Mouse (Mus musculus) MEL (cell line): ENCODE measurements around the gene Ttc39a.

Experiments used
- CTCF ChIP-seq, 3 experiments: IDR thresholded peaks in 2 of 3; conservative IDR thresholded peaks in 1 of 3; 2 replicates each; pipeline ENCODE4 v1.5.1; 2011 to 2012; ENCODE audit warnings: low read length in 3 of 3, low read depth in 2 of 3, mild to moderate bottlenecking in 2 of 3, improper control_type of control experiment in 1 of 3, inconsistent platforms in 1 of 3, mixed read lengths in 1 of 3, moderate library complexity in 1 of 3; ENCODE audit not compliant: control insufficient read depth in 1 of 3, insufficient read depth in 1 of 3, poor library complexity in 1 of 3, severe bottlenecking in 1 of 3
- GATA1 ChIP-seq: IDR thresholded peaks from 2 replicates; pipeline ENCODE4 v1.6.1; 2011; ENCODE audit warnings: low read depth, low read length, improper control_type of control experiment
- MAX ChIP-seq: IDR thresholded peaks from 2 replicates; pipeline ENCODE4 v1.6.1; 2011; ENCODE audit warnings: low read length, improper control_type of control experiment
- POLR2A ChIP-seq, 2 experiments: IDR thresholded peaks; 2 replicates each; pipeline ENCODE4 v1.6.1; 2011 to 2012; ENCODE audit warnings: low read length in 2 of 2, mild to moderate bottlenecking in 2 of 2, control low read depth in 1 of 2, improper control_type of control experiment in 1 of 2, low read depth in 1 of 2, moderate library complexity in 1 of 2; ENCODE audit not compliant: control insufficient read depth in 1 of 2, insufficient read depth in 1 of 2, poor library complexity in 1 of 2
- UBTF ChIP-seq: IDR thresholded peaks from 2 replicates; pipeline ENCODE4 v1.6.1; 2012; ENCODE audit warnings: low read depth, mild to moderate bottlenecking, inconsistent platforms, low read length, improper control_type of control experiment, moderate library complexity, borderline replicate concordance; ENCODE audit not compliant: insufficient read depth
- USF1 ChIP-seq: IDR thresholded peaks from 2 replicates; pipeline ENCODE4 v1.6.1; 2014; ENCODE audit warnings: low read depth, mild to moderate bottlenecking, inconsistent platforms, low read length, improper control_type of control experiment, moderate library complexity
- USF2 ChIP-seq, 2 experiments: IDR thresholded peaks; 2 replicates each; pipeline ENCODE4 v1.6.1; 2011 to 2012; ENCODE audit warnings: improper control_type of control experiment in 2 of 2, low read length in 2 of 2, borderline replicate concordance in 1 of 2, inconsistent platforms in 1 of 2, low read depth in 1 of 2, mild to moderate bottlenecking in 1 of 2; ENCODE audit not compliant: insufficient read depth in 1 of 2
- ZC3H11A ChIP-seq: IDR thresholded peaks from 2 replicates; pipeline ENCODE4 v1.6.1; 2012; ENCODE audit warnings: low read depth, mild to moderate bottlenecking, inconsistent platforms, low read length, improper control_type of control experiment

DNA sequence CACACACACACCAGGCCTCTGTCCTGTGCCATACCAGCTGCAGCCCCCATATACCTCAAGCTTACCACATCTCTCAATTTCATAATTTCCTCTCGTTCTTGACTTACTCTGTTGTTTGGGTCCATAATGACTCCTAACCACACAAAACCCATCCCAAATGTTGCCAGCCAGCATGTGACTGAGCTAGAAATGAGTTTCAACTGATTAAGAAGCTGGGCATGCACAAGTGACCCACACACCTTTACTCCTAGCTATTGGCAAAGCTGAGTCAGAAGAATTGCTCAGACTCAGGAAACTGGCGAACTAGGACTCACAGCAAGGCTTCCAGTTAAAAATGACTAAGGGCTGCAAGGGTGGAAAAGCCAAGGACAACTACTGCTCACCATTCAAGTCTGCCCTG lies 75.0 kb downstream of the Ttc39a start:
- TF ChIP-seq GATA1 (no peak), ZC3H11A (no peak), CTCF (IDR thresholded peaks at IDR 0.05 in 2 of 3, conservative IDR thresholded peaks at IDR 0.05 in 1 of 3; ENCODE audit: control insufficient read depth in 1 of 3, insufficient read depth in 1 of 3, low read depth in 2 of 3, low read length in 3 of 3, poor library complexity in 1 of 3, severe bottlenecking in 1 of 3) (no peak), UBTF (no peak), POLR2A (IDR thresholded peaks at IDR 0.05; ENCODE audit: control insufficient read depth in 1 of 2, insufficient read depth in 1 of 2, low read depth in 1 of 2, low read length in 2 of 2, poor library complexity in 1 of 2) (no peak), USF1 (no peak), MAX (no peak), USF2 (IDR thresholded peaks at IDR 0.05; ENCODE audit: borderline replicate concordance in 1 of 2, insufficient read depth in 1 of 2, low read depth in 1 of 2, low read length in 2 of 2) (no peak)
